Mouse (Mus musculus) ES-E14 (cell line): Measurements from ENCODE around the gene Notch2.

ENCODE experiments used
- CHD2 ChIP-seq: IDR thresholded peaks from 2 replicates; pipeline ENCODE4 v1.6.1; 2014; ENCODE audit warnings: mild to moderate bottlenecking, low read depth, low read length, inconsistent platforms
- MAFK ChIP-seq: IDR thresholded peaks from 2 replicates; pipeline ENCODE4 v1.6.1; 2014; ENCODE audit warnings: mild to moderate bottlenecking, low read depth, low read length, inconsistent platforms; ENCODE audit not compliant: insufficient read depth
- ZNF384 ChIP-seq: IDR thresholded peaks from 2 replicates; pipeline ENCODE4 v1.6.1; 2012; ENCODE audit warnings: low read depth, low read length, inconsistent platforms

- TF ChIP-seq CHD2 (no peak), ZNF384 (no peak), MAFK (no peak)
Measured at GRCm38 (mm10) chr3:98043669-98044068, 30.3 kb downstream of the Notch2 start.
